Mouse (Mus musculus) large intestine, adult 2 months (tissue): ENCODE measurements at regions not wholly inside any gene's neighbourhood (a gene's known extent, or its start where the extent isn't known, plus 50 kb on each side); places are given as distances from the start of the nearest gene placed in this dataset.

Experiments
- DNase-seq: peaks from one replicate; pipeline ENCODE4 v3.0.0-alpha.2; 2012; ENCODE audit warnings: low read depth, low spot score
- WGBS: fragments of 180-500 bp; shearing (Covaris S2); methylation state at CpG from one replicate; pipeline ENCODE4 v1.1.7; 2018; 5-methylcytosine and 5-hydroxymethylcytosine counted together

GRCm38 (mm10) chr1:186197057-186197456 lies 79.9 kb upstream of the Lyplal1 start:
- 67% methylated on average over 2 of the region's 2 CpGs for WGBS
- DNase-seq: no peak

GRCm38 (mm10) chr1:186189390-186189789 lies 72.3 kb upstream of the Lyplal1 start:
- 61% methylated on average over 11 of the region's 11 CpGs for WGBS
- no peak for DNase-seq

GRCm38 (mm10) chr1:186187372-186187771 lies 70.3 kb upstream of the Lyplal1 start:
- DNase-seq: no peak
- WGBS: 89% methylated on average over 5 of the region's 5 CpGs

GRCm38 (mm10) chr1:186183204-186183651 lies 66.1 kb upstream of the Lyplal1 start:
- WGBS: 57% methylated on average over 8 of the region's 8 CpGs
- no peak for DNase-seq

GRCm38 (mm10) chr1:186182498-186183203 lies 65.5 kb upstream of the Lyplal1 start:
- no peak for DNase-seq
- 12% methylated on average over 23 of the region's 23 CpGs for whole genome bisulfite sequencing

GRCm38 (mm10) chr1:186177019-186177418 lies 59.9 kb upstream of the Lyplal1 start:
- 28% methylated on average over 3 of the region's 3 CpGs for WGBS
- no peak for DNase-seq

GRCm38 (mm10) chr1:186173472-186174014 lies 56.4 kb upstream of the Lyplal1 start:
- DNase-seq: no peak
- WGBS: 67% methylated on average over 8 of the region's 8 CpGs

- DNase-seq: no peak
- WGBS: 81% methylated on average over 6 of the region's 6 CpGs
Measured at GRCm38 (mm10) chr1:186171691-186172090, 54.6 kb upstream of the Lyplal1 start.
